Mouse (Mus musculus) heart, postnatal 36 days (tissue): ENCODE measurements around the gene Spsb4. TPM values are rescaled to one million over a fixed set of nuclear protein-coding genes. Genes with fewer than 3 reads are reported as not detected.
A peak's percentile ranks its signal among the peaks of the same experiment; 100 is the strongest.

Source experiments
- DNase-seq, 2 experiments: peaks; one replicate each; pipeline ENCODE4 v3.0.0; 2021 to 2022
- intact Hi-C: fragments of 180-260 bp; cut with DNase I; formaldehyde crosslinking; loops from one replicate; pipeline ENCODE4 v1.15.1; 2025
- total RNA-seq, 2 experiments: library from RNA; stranded (reverse); gene quantifications; 2 replicates each; pipeline ENCODE4 v1.2.3; 2021

Gene Spsb4
- total RNA-seq, 2 experiments from 2014 or later, result 5.1 to 6.1 TPM

DNA sequence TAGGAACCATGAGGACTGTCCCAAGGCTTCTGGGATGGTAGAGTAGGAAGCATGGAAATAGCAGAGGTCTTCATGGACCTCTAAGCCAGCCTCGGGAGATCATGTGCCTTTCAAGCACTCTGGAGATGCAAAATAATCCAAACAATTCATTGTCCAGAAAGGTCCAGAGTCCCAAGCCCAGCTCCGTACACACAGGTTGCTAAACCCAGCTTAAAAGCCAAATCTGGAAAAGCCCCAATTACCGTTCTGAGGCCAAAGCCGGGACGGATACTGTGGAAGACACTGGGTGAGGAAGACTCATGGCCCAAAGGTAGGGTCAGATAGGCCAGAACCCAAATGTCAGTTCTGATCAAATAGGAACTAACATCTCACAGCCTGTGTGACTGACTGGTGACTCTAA, 36.8 kb downstream of the Spsb4 start:
- no peak for DNase-seq
- intact Hi-C loops, result no loop called here

DNA sequence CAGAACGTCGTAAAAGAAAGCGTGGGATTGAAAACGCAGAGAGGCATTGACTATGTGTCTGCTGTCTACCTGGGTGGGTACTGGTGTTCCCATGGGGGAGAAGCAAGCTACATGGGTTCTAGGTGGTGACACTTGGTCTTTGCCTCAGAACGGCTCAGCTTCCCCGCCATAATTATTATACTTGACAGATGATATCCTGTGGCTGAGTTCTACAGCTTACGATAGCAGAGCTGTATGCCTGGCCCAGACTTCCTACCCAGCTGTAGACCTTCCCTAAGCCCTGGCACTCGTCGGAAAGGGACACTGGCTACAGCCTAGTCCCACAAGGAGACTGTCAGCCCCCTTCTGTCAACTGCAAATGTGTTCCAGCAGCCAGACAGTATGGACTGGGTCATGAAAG, 37.5 kb downstream of the Spsb4 start:
- DNase-seq, result no peak
- intact Hi-C loops, result no loop called here

- DNase-seq, result no peak
- intact Hi-C loops, result no loop called here
These were observed 38.3 kb downstream of the Spsb4 start for GRCm38 (mm10) chr9:96980037-96980997.

DNA sequence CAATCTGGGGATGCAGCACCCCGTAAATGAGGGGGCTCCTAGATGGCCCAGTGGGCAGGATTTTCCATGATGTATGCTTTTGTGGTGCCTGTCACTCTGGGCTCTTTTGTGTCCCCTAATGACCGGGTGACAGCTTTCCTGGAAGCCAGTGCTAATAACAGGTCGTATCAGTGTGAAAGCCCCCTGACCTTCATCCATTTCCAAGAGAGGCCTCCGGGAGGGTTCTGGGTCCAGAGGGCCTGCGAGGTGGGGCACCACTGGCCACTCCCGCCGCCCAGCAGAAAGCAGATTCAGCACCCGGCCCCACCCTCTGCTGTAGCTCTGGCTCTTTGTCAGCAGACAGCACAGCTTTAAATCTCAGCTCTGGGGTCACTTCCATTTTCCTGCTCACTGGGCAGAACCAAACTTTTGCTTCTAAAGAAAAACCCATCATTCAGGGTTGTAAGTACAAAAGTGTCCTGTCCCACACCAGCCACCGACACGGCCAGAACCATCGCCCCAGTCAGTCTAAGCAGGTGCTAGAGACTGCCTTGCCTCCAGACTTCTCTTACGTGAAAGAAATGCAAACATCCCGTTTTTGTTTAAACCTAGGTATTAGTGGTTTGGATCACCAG, 39.1 kb downstream of the Spsb4 start:
- DNase-seq, result no peak
- intact Hi-C loops, result loop anchor here (5.0 kb wide), 1 partner anchor 38 kb away; the partner anchor contains the start of gene Spsb4

- intact Hi-C loops, result loop anchor here (5.0 kb wide), 1 partner anchor 39 kb away; the partner anchor contains the start of gene Spsb4
These were observed 40.4 kb downstream of the Spsb4 start for GRCm38 (mm10) chr9:96978147-96978782.

GRCm38 (mm10) chr9:96977287-96978145, 41.1 kb downstream of the Spsb4 start:
- intact Hi-C loops, result loop anchor here (5.0 kb wide), 1 partner anchor 40 kb away; the partner anchor contains the start of gene Spsb4
- peak in 1 of 2 experiments; percentile 23 for DNase-seq

More at GRCm38 (mm10) chr9:96978147-96978782, 40.4 kb downstream of the Spsb4 start:
- DNase-seq, result no peak

- no peak for DNase-seq
- intact Hi-C loops, result no loop called here
These were observed 45.6 kb downstream of the Spsb4 start for GRCm38 (mm10) chr9:96973091-96973490.

- intact Hi-C loops, result no loop called here
- peak; percentile 64 to 68 for DNase-seq
These were observed 46.8 kb downstream of the Spsb4 start for GRCm38 (mm10) chr9:96971625-96972404.

DNA sequence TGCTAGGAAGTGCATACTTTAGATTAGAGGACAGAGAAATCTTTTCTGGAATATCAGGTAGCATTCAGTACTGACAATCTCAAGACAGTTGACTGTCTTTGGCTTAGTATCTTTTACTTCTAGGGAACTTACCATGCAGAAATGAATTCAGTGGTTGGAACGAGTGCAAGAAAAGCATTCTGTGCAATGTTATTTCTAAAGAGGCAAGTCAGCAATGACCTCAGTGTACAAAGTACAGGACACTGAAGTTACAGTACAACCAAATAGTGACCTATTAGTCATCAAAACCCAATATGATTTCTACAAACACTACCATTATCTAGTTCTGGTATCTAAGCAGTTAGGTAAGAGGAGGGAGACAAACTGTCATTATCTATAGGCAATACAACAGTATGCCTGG, 51.1 kb downstream of the Spsb4 start:
- intact Hi-C loops, result no loop called here
- DNase-seq, result no peak

GRCm38 (mm10) chr9:96966465-96966864, 52.2 kb downstream of the Spsb4 start:
- DNase-seq, result no peak
- intact Hi-C loops, result no loop called here

GRCm38 (mm10) chr9:96963443-96964215, 55.0 kb downstream of the Spsb4 start:
- intact Hi-C loops, result loop anchor here (5.0 kb wide), 1 partner anchor 199 kb away; no protein-coding TSS in a partner anchor
- DNase-seq, result no peak

DNA sequence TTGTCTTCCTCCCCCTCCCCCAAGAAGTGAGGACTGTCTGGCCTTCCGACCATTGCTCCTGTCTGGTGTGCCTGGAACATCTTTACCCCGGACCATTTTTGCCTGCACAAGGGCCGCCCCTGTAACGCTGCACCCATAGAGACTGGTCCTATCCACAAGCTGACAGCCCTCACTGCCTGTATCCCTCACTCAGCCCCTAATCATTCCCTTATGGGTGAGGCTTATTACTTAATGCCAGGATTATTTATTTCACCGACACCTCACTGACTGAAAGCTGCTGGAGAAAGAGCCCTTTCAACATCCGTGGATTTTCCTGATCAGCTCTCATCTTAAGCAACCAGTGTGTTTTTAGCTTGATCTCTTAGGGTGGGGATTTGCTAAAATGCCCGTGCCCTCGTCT, 55.9 kb downstream of the Spsb4 start:
- intact Hi-C loops, result loop anchor here (5.0 kb wide), 1 partner anchor 200 kb away; no protein-coding TSS in a partner anchor
- no peak for DNase-seq

DNA sequence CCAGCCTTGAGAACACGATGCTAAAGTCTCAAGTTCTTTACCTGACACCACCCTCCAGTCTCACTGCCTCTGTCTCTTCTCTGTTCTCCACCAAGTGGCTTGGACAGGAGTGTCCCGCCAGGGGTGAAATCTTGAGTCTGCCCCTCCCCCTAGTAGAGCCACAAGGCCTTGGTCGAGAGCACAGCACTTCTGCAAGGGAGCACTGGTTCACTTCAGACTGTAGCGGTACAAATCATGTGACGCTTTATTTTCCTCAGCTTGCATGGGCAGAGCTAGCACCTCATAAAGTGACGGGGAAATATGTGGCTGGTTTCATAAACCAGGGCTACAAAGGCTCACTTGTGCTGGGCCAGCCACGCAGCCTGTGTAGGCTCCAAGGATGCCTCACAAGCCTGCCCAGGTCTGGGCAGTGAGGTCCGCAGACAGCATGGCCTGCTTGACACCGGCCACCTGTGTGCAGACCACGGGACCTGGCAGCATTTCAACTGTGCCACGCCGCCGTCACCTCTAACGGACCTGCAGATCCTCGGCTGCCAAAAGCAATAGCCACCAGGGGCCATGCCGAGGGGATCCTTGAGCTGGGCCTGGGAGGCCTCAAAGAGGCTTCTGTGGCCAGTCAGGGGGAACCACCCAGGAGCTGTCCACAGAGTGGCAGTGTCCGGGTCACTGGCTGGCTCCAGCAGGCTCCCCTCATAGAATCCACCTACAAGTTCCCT, 56.5 kb downstream of the Spsb4 start:
- DNase-seq, result no peak
- intact Hi-C loops, result loop anchor here (1.0 to 5.0 kb wide), 4 partner anchors 46 to 200 kb away; partner anchors contain the start of gene Spsb4

GRCm38 (mm10) chr9:96961006-96961405, 57.6 kb downstream of the Spsb4 start:
- peak in 1 of 2 experiments; percentile 26 for DNase-seq
- intact Hi-C loops, result loop anchor here (1.0 to 5.0 kb wide), 4 partner anchors 45 to 201 kb away; partner anchors contain the start of gene Spsb4

- intact Hi-C loops, result loop anchor here (5.0 kb wide), 1 partner anchor 202 kb away; no protein-coding TSS in a partner anchor
- DNase-seq, result peak in 1 of 2 experiments; percentile 22
These were observed 58.4 kb downstream of the Spsb4 start for GRCm38 (mm10) chr9:96960241-96960640.

DNA sequence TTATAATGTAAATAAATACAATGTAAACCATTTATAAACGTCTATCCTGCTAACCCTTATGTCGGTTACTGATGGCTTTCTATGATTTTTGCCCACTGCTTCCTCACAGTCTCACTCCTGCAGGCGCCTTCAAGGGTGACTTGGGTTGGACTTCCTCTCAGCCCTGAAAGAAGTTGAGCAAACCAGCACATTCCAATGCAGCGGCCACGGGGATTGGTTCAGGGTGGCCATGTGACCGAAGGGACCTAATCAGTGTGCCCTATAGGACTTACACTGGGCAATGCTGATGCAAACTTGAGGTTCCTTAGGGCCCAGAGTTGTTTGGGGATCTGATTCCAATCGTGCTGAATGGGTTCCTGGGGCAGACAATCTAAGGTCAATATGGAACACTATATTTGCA, 59.2 kb downstream of the Spsb4 start:
- intact Hi-C loops, result no loop called here
- DNase-seq, result no peak

DNA sequence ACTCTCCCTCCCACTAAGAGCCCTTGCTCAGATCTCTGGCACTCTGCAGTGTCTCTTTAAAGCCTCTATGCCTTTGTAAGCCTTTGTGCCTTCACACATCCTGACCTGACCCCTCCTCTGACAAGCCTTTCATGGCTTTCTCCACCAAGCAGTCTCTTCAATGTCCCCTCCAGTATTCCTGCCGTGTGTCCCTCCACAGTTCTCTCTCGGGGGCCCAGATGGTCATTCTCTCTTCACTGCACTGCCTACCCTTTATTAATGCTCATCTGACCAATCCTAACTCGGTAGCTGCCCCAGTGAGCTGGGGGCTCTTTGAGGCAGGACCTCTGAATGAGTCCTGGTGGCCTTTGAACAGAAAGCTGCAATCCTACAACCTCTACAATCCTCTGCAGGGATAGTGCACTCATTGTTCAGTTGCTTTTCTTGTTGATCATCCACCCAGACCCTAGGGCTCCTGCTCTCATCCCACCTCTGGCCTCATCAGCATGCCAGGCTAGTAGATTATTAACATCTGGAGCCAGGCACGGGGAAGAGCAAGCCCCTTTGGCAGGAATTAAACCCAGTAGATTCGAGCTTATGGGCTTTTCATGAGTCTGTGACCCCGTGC, 60.5 kb downstream of the Spsb4 start:
- intact Hi-C loops, result no loop called here
- no peak for DNase-seq
